Mouse (Mus musculus): ENCODE data around the gene Slco4a1.

Slco4a1 gene

DNA sequence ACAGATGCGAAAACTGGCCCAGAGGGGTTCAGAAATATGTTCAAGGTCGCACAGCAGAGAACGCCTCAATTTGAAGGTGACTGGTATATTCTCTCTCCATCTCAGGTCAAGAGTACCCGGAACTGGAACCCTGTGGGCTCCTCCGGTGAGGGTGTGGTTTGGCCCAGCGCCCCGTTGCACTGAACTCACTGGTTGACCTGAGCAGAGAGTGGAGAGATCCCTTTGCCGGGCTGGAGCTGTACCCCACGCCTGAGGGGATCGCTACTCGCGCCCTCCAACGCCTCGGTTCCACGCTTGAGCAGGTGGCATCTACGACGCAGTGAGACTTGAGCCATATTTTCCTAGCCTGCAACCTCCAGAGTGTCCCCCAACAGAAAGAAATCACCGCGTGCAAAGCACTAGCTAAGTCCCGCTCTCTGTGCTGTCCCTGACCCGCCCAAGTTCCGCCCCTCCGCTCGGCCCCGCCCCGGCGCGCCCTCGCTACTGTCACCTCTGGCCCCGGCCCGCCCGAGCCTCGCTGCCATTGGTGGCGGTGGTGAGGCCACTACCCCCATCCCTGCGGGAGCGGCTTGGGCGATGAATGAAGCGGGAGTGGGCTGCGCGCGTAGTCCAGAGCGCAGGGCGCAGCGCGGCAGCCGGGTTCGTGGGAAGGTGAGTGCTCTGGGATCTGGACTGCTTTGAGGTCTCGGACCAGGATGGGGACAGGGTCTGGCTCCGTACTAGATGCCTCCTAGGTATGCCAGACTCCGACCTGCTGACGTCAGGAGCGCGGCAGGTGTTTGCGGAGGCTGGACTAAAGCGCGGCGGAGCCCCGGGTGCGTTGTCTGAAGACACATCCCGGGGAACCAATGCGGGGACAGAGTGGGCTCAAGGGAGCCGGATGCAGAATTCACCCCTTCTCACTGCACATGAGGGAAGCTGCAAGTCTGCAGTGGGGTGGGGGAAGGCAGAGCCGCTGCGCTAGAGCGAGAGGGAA is at the start of gene Slco4a1:
TSS of gene Slco4a1 (plus strand) at position 523 of the 976 bp plus-strand sequence.
- peak; percentile 92 to 93 for DNase-seq

- DNase-seq, result no peak
Measured at GRCm38 (mm10) chr2:180408410-180408809, 47.6 kb upstream of the Slco4a1 start.

DNA sequence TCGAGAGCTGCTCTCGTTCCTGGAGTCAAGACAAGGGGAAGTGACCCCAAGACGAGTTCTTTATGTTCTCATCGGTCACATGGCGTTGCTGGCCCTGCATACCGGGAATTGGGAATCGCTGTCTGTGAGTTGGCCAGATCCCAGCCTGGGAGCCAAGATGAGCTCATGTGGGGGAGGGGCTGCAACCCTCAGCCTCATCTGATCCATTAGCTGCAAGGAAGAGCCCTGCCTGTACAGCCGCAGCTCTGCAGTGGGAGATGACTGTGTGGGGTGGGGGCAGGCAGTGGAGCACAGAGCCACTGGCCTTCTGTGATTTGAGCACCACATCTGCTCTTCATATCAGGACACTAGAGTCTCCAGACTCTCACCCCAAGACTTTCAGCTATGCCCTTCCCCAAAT is 45.6 kb upstream of the Slco4a1 start:
- DNase-seq, result no peak

DNA sequence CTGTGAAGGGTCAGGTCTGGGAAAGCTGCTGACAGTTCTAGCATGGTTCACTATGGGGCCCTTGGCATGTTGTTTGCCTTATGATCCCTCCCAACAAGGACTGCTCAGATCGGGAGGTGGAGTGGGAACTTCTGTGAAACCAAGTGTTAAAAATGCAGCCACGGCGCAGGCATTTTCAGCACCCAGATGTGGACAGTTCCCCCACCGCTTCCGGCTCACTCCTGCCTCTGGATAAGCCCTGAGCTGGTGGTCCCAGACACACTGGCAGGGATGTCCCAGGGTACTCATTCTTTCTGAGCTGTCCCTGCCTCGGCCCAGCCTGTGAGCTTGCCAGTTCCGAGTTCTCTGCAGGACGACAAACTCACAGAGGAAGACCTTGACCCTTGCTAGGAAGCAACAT is 45.0 kb upstream of the Slco4a1 start:
- no peak for DNase-seq

DNA sequence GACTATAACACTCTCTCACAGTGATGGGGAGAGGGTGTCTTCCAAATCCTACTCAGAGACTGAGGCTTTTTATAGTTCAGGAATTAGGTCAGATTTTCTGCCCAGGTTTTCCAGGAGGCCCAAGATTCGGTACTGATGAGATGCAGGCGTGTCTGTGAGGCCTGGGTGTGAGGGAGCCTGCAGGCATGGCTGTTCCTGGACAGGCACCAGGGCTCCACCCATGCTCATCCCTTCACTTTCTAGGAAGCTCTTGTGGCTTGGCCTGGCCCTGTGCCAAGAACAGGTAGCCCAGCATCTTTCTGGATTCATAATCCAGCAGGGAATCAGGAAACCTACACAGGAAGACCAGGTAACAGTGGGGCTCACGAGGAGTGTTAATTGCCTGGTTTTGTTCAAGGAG is 40.4 kb upstream of the Slco4a1 start:
- DNase-seq, result no peak

DNA sequence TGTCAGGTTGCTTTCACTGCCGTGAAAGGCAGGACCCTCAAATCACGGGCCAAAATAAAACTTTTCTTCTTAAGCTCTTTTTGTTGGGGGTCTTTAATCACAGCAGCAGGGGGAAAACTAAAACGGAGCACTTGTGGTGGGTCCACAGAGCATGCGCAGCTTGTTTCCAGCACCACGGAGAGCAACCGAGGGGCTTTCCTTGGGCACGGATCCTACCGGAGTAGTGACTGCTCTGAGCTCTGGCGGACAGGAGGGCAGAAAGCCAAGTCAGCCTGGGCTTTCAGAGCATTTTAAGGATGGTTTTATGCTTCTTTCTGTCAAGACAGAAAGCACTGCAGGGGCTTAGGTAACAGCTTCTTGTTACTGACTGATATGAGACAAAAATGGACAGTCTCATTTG is 38.3 kb upstream of the Slco4a1 start:
- no peak for DNase-seq

DNA sequence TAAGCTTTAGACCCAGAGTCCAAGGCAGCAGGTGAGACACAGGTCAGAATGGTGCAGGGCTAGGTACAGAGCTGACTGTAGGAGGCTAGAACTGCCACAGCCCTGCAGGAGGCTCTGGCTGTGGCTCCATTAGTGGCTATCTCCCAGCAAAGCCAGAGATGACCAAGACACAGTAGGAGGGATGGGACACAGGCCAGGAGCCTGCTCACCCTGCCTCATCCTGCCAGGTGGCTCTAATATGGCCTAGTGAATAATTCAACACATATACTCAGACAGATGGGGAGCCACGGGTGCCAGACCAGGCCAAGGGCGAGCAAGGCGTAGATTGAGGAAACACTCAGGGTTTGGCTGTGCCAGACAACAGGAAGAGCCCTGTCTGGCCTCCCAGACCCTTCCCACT is 35.4 kb upstream of the Slco4a1 start:
- DNase-seq, result no peak

- DNase-seq, result no peak
Measured at GRCm38 (mm10) chr2:180425115-180425514, 30.9 kb upstream of the Slco4a1 start.

DNA sequence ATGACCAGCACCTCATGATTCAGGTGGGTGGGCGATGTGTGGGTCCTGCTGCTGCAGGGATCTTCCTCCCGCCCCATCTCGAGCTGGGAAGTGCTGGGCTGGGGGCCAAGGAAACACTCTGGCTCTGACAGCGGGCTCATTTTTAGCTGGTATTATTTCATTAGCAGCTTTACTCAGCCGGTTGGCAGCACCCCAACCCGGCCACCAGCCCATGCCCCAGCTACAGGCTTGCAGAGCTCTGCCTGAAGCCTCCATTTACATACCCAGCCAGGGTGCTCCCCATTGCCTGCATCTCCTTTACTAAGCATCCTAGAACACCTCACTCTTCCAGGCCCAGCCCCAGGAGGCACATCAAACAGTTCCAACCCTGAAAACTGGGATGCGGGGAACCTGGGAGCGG is 29.0 kb upstream of the Slco4a1 start:
- no peak for DNase-seq

GRCm38 (mm10) chr2:180428331-180428730 is 27.7 kb upstream of the Slco4a1 start:
- no peak for DNase-seq

GRCm38 (mm10) chr2:180430648-180431047 is 25.4 kb upstream of the Slco4a1 start:
- no peak for DNase-seq

DNA sequence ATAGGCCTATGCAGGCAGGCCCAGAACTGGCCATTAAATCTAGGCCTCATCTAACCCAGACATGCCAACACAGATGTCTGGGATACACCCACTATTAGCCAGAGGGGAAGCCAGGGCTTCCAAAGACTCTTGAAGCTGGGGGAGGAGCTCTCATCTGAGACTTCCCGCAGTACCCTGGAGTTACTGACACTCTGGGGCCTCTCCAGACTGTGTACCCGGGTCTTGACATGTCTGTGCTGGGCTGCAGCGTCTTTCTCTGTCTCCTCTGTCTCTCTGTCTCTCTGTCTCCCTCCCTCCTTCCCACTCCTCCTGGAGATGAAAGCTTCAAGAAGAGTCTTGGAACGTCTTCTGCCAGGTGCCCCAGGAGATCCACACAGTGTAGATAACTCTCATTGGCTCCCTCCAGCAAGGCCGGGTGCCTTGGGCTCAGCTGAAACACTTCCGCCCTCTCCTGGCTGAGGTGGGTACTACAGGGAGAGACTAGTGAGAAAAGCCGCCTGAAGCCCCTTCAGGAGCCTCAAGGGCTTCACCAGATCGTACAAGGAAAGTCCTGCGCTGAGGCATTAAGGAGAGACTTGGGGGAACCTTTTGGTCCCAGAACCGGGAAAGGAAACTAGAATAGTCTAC is 23.9 kb upstream of the Slco4a1 start:
- DNase-seq, result peak; percentile 54 to 70

GRCm38 (mm10) chr2:180432751-180433150 is 23.3 kb upstream of the Slco4a1 start:
- DNase-seq, result no peak

DNA sequence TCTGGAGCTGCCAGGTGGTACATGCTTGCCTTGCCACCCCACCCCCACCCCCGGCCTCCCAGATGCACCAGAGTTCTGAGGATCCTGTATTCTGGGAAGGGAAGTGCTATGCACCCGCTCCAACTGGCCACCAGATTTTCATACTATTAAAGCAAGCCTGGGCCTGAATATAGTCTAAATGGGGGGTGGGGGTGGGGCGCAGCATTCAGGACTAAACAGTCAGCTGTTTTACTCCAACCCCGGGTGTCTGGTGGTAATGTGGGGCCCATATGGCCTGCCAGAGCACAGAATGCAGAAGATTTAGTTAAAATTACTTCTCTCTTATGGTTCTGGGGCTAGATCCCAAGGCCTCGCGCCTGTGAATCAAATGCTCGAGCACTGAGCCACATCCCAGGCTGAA is 22.7 kb upstream of the Slco4a1 start:
- DNase-seq, result no peak

- DNase-seq, result no peak
Measured at GRCm38 (mm10) chr2:180435341-180435926, 20.6 kb upstream of the Slco4a1 start.

GRCm38 (mm10) chr2:180437149-180437864 is 18.7 kb upstream of the Slco4a1 start:
- DNase-seq, result no peak

GRCm38 (mm10) chr2:180439791-180440190 is 16.3 kb upstream of the Slco4a1 start:
- DNase-seq, result no peak

DNA sequence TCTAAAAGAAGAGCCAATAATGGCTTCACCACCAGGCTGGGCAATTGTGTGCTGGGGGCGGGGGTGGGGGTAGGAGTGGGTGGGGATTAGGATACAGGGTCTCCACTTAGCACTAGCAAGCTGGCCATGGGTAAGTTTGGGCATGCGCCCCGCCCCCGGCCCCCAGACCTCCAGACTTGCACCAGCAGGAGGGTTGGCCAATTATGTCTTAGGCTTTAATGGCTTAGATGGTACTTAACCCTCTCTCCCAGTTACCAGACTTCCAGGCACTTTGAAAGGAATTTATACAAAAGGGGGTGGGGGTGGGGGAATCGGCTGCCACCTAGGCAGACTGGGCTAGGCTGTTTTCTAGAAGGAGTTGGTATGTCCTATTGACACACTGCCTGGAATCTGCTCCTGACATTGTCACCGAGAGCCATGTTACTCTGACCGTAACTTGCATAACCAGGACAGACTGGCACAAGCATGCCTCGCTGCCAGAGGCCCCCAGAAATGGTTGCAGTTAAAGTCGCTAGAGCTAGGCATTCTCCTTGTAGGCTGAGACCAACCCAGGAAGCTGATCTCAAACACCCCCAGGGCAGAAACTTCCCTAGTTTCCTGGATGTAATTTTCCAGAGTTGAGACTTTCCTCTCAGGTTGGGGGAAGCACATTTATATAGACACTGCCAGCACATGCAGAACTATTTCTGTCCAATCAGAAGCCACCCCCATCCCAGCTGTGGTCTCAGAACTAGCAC is 15.3 kb upstream of the Slco4a1 start:
- DNase-seq, result no peak

DNA sequence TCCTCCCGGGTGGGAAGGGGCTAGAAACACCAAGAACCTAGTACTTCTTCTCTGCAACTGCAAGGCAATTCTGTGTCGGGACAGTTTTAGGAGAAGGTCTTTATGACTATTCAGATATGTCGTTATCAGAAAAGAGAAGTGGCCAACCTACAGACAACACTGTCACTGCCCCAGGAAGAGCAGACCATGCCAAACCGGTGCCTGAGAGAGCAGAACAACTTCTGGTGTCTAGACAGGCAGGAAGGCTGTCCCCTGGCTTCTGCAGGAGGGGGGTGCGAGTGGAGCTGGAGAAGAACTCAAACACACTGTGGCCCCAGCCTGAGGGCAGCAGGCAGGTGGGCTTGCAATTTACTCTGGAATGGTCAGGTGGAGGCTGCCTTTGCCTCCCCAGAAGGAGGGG is 14.0 kb upstream of the Slco4a1 start:
- no peak for DNase-seq

DNA sequence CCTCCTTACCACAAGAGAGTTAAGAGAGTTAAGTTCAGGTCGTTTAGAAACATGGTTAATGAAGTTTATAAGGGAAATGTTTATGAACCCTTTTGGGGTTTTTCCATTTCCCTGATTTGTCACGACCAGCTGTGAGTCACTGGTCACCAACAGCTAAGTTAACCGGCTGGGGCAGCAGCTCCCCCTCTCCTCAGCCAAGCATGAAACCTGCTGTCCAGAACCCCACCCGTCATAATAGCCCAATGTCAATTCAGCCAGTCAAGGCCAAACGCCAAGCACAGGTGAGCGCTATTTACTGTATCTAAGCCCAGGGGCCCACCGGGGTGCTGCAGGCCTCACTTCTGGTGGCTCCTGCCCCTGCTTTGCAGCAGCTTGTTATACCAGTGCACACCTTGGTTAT is 12.2 kb upstream of the Slco4a1 start:
- no peak for DNase-seq

GRCm38 (mm10) chr2:180444957-180445785 is 10.9 kb upstream of the Slco4a1 start:
- DNase-seq, result no peak
